Mouse (Mus musculus) layer of hippocampus, adult 18-20 months (tissue): ENCODE measurements at regions not wholly inside any gene's neighbourhood (a gene's known extent, or its start where the extent isn't known, plus 50 kb on each side); places are given as distances from the start of the nearest gene placed in this dataset.

Experiments
- DNase-seq, 2 experiments: peaks; one replicate each; pipeline ENCODE4 v3.0.0; 2022; ENCODE audit warnings: low spot score in 2 of 2

- no peak for DNase-seq
Observed at GRCm38 (mm10) chr6:140927616-140928015, 198.5 kb downstream of the Gm11077 start.

- DNase-seq: no peak
Observed at GRCm38 (mm10) chr6:140934286-140934685, 205.2 kb downstream of the Gm11077 start.

GRCm38 (mm10) chr6:140938025-140938424, 208.9 kb downstream of the Gm11077 start:
- no peak for DNase-seq

GRCm38 (mm10) chr6:140946720-140947119, 217.6 kb downstream of the Gm11077 start:
- DNase-seq: no peak

- DNase-seq: no peak
Observed at GRCm38 (mm10) chr6:140950483-140950882, 221.4 kb downstream of the Gm11077 start.

GRCm38 (mm10) chr6:140953256-140953655, 224.2 kb downstream of the Gm11077 start:
- no peak for DNase-seq

- DNase-seq: peak in 1 of 2 experiments; percentile 18
Observed at GRCm38 (mm10) chr6:140953721-140954120, 224.6 kb downstream of the Gm11077 start.

- no peak for DNase-seq
Observed at GRCm38 (mm10) chr6:140955751-140956521, 226.9 kb downstream of the Gm11077 start.

GRCm38 (mm10) chr6:140956522-140956863, 227.4 kb downstream of the Gm11077 start:
- no peak for DNase-seq

- no peak for DNase-seq
Observed at GRCm38 (mm10) chr6:140961987-140962386, 232.9 kb downstream of the Gm11077 start.

GRCm38 (mm10) chr6:140962563-140962962, 233.5 kb downstream of the Gm11077 start:
- DNase-seq: no peak

- no peak for DNase-seq
Observed at GRCm38 (mm10) chr6:140973732-140974131, 244.6 kb downstream of the Gm11077 start.

- DNase-seq: no peak
Observed at GRCm38 (mm10) chr6:140976989-140977388, 247.9 kb downstream of the Gm11077 start.

GRCm38 (mm10) chr6:140983610-140984009, 254.5 kb downstream of the Gm11077 start:
- no peak for DNase-seq

GRCm38 (mm10) chr6:140984249-140984648, 255.2 kb downstream of the Gm11077 start:
- no peak for DNase-seq

- no peak for DNase-seq
Observed at GRCm38 (mm10) chr6:140993643-140994580, 255.2 kb upstream of the Pde3a start.

GRCm38 (mm10) chr6:140995340-140996135, 253.5 kb upstream of the Pde3a start:
- no peak for DNase-seq

GRCm38 (mm10) chr6:140998069-140998468, 251.0 kb upstream of the Pde3a start:
- no peak for DNase-seq

- no peak for DNase-seq
Observed at GRCm38 (mm10) chr6:141000552-141000951, 248.5 kb upstream of the Pde3a start.

GRCm38 (mm10) chr6:141001306-141001705, 247.8 kb upstream of the Pde3a start:
- DNase-seq: no peak

GRCm38 (mm10) chr6:141015055-141015681, 233.9 kb upstream of the Pde3a start:
- DNase-seq: no peak
